Mouse (Mus musculus) 3134 (cell line): ENCODE results near the gene Taf3.

Source experiments
- DNase-seq: peaks from one replicate; pipeline ENCODE4 v3.0.0-alpha.2; 2011; ENCODE audit warnings: low spot score; ENCODE audit not compliant: insufficient read length; ENCODE audit errors: extremely low read depth

Taf3 gene

GRCm38 (mm10) chr2:9962871-9963270, 85.5 kb downstream of the Taf3 start:
- no peak for DNase-seq

GRCm38 (mm10) chr2:9961708-9962107, 86.7 kb downstream of the Taf3 start:
- DNase-seq = no peak

- DNase-seq = no peak
Measured at GRCm38 (mm10) chr2:9958011-9958410, 90.4 kb downstream of the Taf3 start.

- DNase-seq = no peak
Measured at GRCm38 (mm10) chr2:9956546-9956945, 91.8 kb downstream of the Taf3 start.

- DNase-seq = peak; percentile 49
Measured at GRCm38 (mm10) chr2:9955576-9956535, 92.5 kb downstream of the Taf3 start.

GRCm38 (mm10) chr2:9946739-9947138, 101.7 kb downstream of the Taf3 start:
- no peak for DNase-seq

- no peak for DNase-seq
Measured at GRCm38 (mm10) chr2:9945611-9946010, 102.8 kb downstream of the Taf3 start.

- no peak for DNase-seq
Measured at GRCm38 (mm10) chr2:9943011-9943410, 105.4 kb downstream of the Taf3 start.

- no peak for DNase-seq
Measured at GRCm38 (mm10) chr2:9939250-9939649, 109.1 kb downstream of the Taf3 start.

GRCm38 (mm10) chr2:9935965-9936364, 112.4 kb downstream of the Taf3 start:
- DNase-seq = no peak

- no peak for DNase-seq
Measured at GRCm38 (mm10) chr2:9926905-9927283, 121.5 kb downstream of the Taf3 start.

- DNase-seq = no peak
Measured at GRCm38 (mm10) chr2:9926194-9926904, 122.0 kb downstream of the Taf3 start.

- no peak for DNase-seq
Measured at GRCm38 (mm10) chr2:9918691-9919471, 129.5 kb downstream of the Taf3 start.

- DNase-seq = no peak
Measured at GRCm38 (mm10) chr2:9917602-9918001, 130.8 kb downstream of the Taf3 start.

- no peak for DNase-seq
Measured at GRCm38 (mm10) chr2:9905995-9906394, 142.4 kb downstream of the Taf3 start.

- DNase-seq = no peak
Measured at GRCm38 (mm10) chr2:9903854-9904560, 144.4 kb downstream of the Taf3 start.

GRCm38 (mm10) chr2:9897846-9898245, 150.6 kb downstream of the Taf3 start:
- DNase-seq = no peak

GRCm38 (mm10) chr2:9896097-9896770, 152.2 kb downstream of the Taf3 start:
- no peak for DNase-seq

GRCm38 (mm10) chr2:9894836-9895593, 153.4 kb downstream of the Taf3 start:
- no peak for DNase-seq
